Mouse (Mus musculus): ENCODE measurements around the gene Them4. TPM values are rescaled to one million over a fixed set of nuclear protein-coding genes. Genes with fewer than 3 reads are reported as not detected.

Gene Them4
- polyA plus RNA-seq, 1 experiment: not detected

DNA sequence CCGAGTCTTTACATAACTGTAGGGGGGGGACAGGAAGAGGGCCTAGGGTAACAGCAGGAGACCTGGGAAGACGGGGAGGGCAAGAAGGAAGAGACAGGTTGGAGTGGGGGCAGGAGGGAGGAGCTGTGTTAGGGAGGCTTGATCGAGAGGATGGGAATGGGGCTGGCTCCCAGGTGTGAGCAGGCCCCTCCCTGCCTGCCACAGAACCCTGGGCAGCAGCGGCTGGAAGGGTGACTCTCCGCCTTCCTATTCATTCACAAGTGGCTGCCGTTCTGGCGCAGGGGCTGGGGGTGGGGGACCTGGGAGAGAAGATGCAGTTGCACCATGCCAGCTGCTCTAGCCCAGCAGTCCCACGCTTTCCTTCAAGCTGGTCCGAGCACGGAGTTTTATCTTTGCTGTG is 63.2 kb downstream of the Them4 start:
- Histone ChIP-seq H3K27ac (ENCODE audit: insufficient read depth, low read depth, low read length) (no peak overlapping the region), H3K4me3 (ENCODE audit: insufficient read depth, low read depth, low read length) (no peak overlapping the region), H3K4me1 (ENCODE audit: control insufficient read depth, insufficient read depth, low read length) (peaks cover 17% of the 10 kb centered on the region)
- TF ChIP-seq POLR2A (IDR thresholded peaks at IDR 0.05; ENCODE audit: insufficient read depth, low read depth, low read length) (no peak), CTCF (IDR thresholded peaks at IDR 0.05; ENCODE audit: insufficient read depth, low read depth, low read length) (no peak)
- 11% methylated on average over 10 of the region's 10 CpGs for WGBS

DNA sequence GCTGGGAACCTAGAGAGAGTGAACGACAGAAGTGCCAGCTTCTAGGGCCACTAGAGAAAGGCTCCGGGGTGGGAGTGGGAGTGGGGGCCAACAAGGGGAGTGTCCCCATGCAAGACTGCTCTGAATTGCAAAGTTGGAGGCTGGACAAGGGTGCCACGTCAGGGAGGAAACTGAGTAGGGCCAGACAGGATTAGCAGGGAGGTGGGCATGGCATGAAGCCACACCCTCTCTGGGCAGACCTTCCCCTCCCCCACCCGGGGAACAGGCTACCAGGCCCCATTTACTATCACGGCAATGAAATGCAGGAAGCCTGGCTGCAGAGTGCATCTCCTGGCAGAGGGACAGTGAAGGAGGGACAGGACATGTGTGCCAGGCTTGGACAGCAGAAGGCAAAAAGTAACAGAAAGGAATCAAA is 63.7 kb downstream of the Them4 start:
- TF ChIP-seq CTCF (IDR thresholded peaks at IDR 0.05; ENCODE audit: insufficient read depth, low read depth, low read length) (no peak), POLR2A (IDR thresholded peaks at IDR 0.05; ENCODE audit: insufficient read depth, low read depth, low read length) (no peak)
- no peak overlapping the region for H3K4me3 ChIP-seq (ENCODE audit: insufficient read depth, low read depth, low read length)
- WGBS: 5% methylated on average over 5 of the region's 5 CpGs
- H3K27ac ChIP-seq (ENCODE audit: insufficient read depth, low read depth, low read length): no peak overlapping the region
- peaks cover 17% of the 10 kb centered on the region for H3K4me1 ChIP-seq (ENCODE audit: control insufficient read depth, insufficient read depth, low read length)

DNA sequence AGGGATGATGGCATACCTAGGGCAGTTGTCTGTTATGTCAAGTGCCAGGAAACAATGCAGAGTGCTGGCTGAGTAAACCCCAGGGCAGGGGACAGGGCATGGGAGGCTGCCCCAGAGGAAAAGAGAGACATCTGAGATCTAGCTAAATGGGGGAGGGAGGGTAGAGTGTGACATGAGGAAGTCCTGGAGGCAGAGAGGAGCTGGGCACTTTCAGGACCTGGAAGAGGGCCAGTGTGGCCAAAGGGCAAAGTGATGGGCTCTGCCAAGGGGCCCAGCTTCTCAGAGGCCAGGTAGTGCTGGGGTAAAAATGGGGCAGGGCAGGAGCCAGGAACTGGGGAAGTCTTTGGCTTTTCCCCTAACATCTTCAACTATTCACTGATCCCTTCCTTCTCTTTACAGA is 64.7 kb downstream of the Them4 start:
- H3K4me1 ChIP-seq (ENCODE audit: control insufficient read depth, insufficient read depth, low read length): peaks cover 17% of the 10 kb centered on the region
- no peak overlapping the region for H3K27ac ChIP-seq (ENCODE audit: insufficient read depth, low read depth, low read length)
- TF ChIP-seq POLR2A (IDR thresholded peaks at IDR 0.05; ENCODE audit: insufficient read depth, low read depth, low read length) (no peak), CTCF (IDR thresholded peaks at IDR 0.05; ENCODE audit: insufficient read depth, low read depth, low read length) (no peak)
- no peak overlapping the region for H3K4me3 ChIP-seq (ENCODE audit: insufficient read depth, low read depth, low read length)

DNA sequence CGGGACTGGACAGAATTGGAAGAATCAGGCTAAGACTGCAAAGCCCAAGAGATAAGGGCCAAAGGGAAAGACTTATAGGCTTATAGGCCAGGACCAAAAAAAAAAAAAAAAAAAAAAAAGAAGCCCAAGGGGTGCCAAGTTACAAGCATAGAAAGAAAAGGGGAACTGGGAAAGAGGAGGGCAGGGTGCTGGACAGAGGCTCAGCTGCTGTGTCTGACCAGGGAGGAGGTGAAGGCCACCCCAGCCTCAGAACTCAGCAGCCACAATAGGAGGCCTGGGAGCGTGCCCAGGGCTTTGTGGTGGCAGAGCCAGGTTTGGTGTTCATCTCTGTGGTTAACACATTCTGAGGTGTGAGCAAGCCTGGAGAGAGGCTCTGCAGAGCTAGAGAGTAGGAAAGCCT is 65.3 kb downstream of the Them4 start:
- Histone ChIP-seq H3K27ac (ENCODE audit: insufficient read depth, low read depth, low read length) (no peak overlapping the region), H3K4me1 (ENCODE audit: control insufficient read depth, insufficient read depth, low read length) (peaks cover 21% of the 10 kb centered on the region), H3K4me3 (ENCODE audit: insufficient read depth, low read depth, low read length) (no peak overlapping the region)
- 88% methylated on average over 2 of the region's 2 CpGs for WGBS
- TF ChIP-seq POLR2A (IDR thresholded peaks at IDR 0.05; ENCODE audit: insufficient read depth, low read depth, low read length) (no peak), CTCF (IDR thresholded peaks at IDR 0.05; ENCODE audit: insufficient read depth, low read depth, low read length) (no peak)

DNA sequence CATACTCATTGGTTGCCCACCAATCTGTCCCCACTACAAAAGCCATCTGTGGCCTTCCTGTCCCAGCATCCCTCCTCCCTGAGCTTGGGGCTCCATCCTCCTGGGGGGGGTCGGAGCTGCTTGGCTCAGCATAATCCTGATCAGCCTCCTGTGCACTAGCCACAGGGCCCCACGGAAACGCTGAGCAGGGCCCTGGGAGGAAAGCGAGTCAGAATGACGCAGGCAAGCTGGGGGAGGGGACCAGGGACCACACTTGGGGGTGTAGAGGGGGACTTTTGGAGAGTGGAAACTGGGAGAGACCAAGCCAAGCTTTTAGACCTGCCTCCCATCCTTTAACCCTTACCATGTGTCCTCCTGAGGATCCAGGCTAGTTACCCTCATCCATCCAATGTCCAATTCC is 66.0 kb downstream of the Them4 start:
- Histone ChIP-seq H3K4me3 (ENCODE audit: insufficient read depth, low read depth, low read length) (no peak overlapping the region), H3K27ac (ENCODE audit: insufficient read depth, low read depth, low read length) (no peak overlapping the region), H3K4me1 (ENCODE audit: control insufficient read depth, insufficient read depth, low read length) (peaks cover 28% of the 10 kb centered on the region)
- TF ChIP-seq CTCF (IDR thresholded peaks at IDR 0.05; ENCODE audit: insufficient read depth, low read depth, low read length) (no peak), POLR2A (IDR thresholded peaks at IDR 0.05; ENCODE audit: insufficient read depth, low read depth, low read length) (no peak)
- 73% methylated on average over 5 of the region's 5 CpGs for WGBS

DNA sequence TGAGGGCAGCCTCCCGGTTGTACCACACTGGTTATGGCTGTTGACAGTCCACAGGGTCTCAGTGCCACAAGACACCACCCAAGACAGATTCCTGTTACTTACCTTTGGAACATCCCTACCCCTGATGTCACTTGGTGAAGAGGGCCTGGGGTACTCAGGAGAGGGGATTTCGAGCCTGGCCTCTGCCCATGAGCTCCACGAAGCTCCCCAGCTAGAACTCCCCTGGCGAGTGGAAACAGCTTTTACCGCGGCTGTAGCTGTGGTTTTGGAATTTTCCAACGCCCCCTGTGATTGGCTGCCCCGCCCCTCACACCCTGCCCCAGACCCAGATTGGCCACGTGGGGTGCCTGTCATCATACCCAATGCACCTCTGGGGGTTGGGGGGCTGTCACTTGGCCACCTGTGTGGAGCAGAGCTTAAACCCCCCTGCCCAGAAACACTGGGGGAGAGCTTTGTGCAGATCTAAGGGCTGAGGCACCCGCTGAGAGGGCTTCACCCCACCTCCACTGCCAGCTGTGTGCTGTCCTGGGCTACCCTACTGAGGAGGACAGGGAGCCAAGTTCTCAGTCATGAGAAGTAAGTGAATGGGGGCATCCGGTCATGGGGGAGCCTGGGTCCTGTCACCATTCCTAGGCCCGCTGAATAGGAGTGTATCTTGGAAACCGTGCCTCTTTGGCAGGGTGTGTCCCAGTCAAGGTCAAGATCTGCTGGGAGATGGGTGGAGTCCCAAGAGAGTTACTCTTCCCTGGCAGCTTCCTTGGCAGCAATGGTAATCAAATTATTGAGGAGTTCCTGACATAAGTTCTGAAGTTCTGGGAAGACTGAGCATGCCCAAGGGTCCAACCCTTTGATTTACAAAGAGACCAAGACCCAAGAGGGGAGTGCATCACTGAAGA is 67.4 kb downstream of the Them4 start:
- peaks cover 23% of the 10 kb centered on the region for H3K4me1 ChIP-seq (ENCODE audit: control insufficient read depth, insufficient read depth, low read length)
- H3K4me3 ChIP-seq (ENCODE audit: insufficient read depth, low read depth, low read length): no peak overlapping the region; the same call in 1 of the 2 replicates
- 50% methylated on average over 13 of the region's 13 CpGs for WGBS
- TF ChIP-seq POLR2A (IDR thresholded peaks at IDR 0.05; ENCODE audit: insufficient read depth, low read depth, low read length): no peak
- TF ChIP-seq CTCF (IDR thresholded peaks at IDR 0.05; ENCODE audit: insufficient read depth, low read depth, low read length): no peak
- H3K27ac ChIP-seq (ENCODE audit: insufficient read depth, low read depth, low read length): no peak overlapping the region

DNA sequence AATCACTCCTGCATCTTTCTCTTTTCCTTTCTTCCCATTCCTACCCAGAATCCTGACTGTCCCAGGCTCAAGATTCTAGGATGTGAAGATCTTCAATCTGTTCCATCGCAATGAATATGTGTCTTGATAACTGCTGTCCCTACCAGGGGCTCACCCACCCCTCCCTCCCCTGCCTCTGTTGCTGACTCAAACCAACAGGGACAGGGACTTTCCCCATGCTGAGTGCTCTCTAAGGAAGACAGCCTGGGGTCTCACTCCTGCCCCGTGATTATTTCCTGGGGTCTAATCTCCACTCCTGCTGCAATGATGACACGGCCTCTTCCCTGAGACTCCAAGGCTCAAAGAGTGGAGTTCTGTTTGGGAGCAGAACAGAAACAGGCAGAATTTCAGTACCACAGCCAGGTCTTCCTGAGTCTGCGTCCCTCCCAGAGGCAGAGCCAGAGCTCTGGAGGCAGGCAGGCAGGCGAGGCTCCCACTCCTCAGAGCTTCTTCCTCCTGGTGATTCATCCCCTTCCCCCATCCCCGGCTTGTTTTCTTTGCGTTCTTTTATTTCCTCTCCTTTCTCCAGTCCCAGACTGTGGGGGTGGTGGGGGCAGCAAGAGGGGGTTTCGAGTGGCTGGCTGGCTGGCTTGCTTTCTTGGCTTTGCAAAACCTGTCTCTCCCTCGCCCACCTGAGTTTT is 70.1 kb downstream of the Them4 start:
- 24% methylated on average over 9 of the region's 9 CpGs for WGBS
- Histone ChIP-seq H3K4me3 (ENCODE audit: insufficient read depth, low read depth, low read length) (no peak overlapping the region), H3K27ac (ENCODE audit: insufficient read depth, low read depth, low read length) (no peak overlapping the region), H3K4me1 (ENCODE audit: control insufficient read depth, insufficient read depth, low read length) (peaks cover 11% of the 10 kb centered on the region)
- no peak for TF ChIP-seq CTCF (IDR thresholded peaks at IDR 0.05; ENCODE audit: insufficient read depth, low read depth, low read length)
- no peak for TF ChIP-seq POLR2A (IDR thresholded peaks at IDR 0.05; ENCODE audit: insufficient read depth, low read depth, low read length)

Other genes starting within 250 kb of the Them4 start
- not detected in 2 replicates for gene Gm10697, start 237.4 kb upstream of the Them4 start, polyA plus RNA-seq (2012; ENCODE audit: insufficient read depth, insufficient read length, low replicate concordance, missing spikeins)
- not detected in 2 replicates for gene Gm10696, start 131.9 kb upstream of the Them4 start, polyA plus RNA-seq (2012; ENCODE audit: insufficient read depth, insufficient read length, low replicate concordance, missing spikeins)
- gene Gm5286, start 113.4 kb upstream of the Them4 start, polyA plus RNA-seq (2012; ENCODE audit: insufficient read depth, insufficient read length, low replicate concordance, missing spikeins): not detected in 2 replicates
- not detected in 2 replicates for gene Gm4778, start 46.1 kb upstream of the Them4 start, polyA plus RNA-seq (2012; ENCODE audit: insufficient read depth, insufficient read length, low replicate concordance, missing spikeins)
- gene Them5, start 32.0 kb downstream of the Them4 start, polyA plus RNA-seq (2012; ENCODE audit: insufficient read depth, insufficient read length, low replicate concordance, missing spikeins): not detected in 2 replicates
- not detected in 2 replicates for gene C2cd4d, start 52.3 kb downstream of the Them4 start, polyA plus RNA-seq (2012; ENCODE audit: insufficient read depth, insufficient read length, low replicate concordance, missing spikeins)
- 118 TPM in 1 of 2 replicates, not detected in the other for gene Rorc, start 62.7 kb downstream of the Them4 start, polyA plus RNA-seq (2012; ENCODE audit: insufficient read depth, insufficient read length, low replicate concordance, missing spikeins)
- gene Lingo4, start 88.4 kb downstream of the Them4 start, polyA plus RNA-seq (2012; ENCODE audit: insufficient read depth, insufficient read length, low replicate concordance, missing spikeins): not detected in 2 replicates
- gene Tdrkh, start 103.2 kb downstream of the Them4 start, polyA plus RNA-seq (2012; ENCODE audit: insufficient read depth, insufficient read length, low replicate concordance, missing spikeins): not detected in 2 replicates
- not detected in 2 replicates for gene Mrpl9, start 133.2 kb downstream of the Them4 start, polyA plus RNA-seq (2012; ENCODE audit: insufficient read depth, insufficient read length, low replicate concordance, missing spikeins)
- not detected in 2 replicates for gene Oaz3, start 133.8 kb downstream of the Them4 start, polyA plus RNA-seq (2012; ENCODE audit: insufficient read depth, insufficient read length, low replicate concordance, missing spikeins)
- 386 TPM in 1 of 2 replicates, not detected in the other for gene Celf3, start 168.2 kb downstream of the Them4 start, polyA plus RNA-seq (2012; ENCODE audit: insufficient read depth, insufficient read length, low replicate concordance, missing spikeins)
- not detected in 2 replicates for gene Riiad1, start 170.3 kb downstream of the Them4 start, polyA plus RNA-seq (2012; ENCODE audit: insufficient read depth, insufficient read length, low replicate concordance, missing spikeins)

Measured in olfactory bulb, adult 2 months (tissue).